Mouse (Mus musculus) forebrain, embryonic 14.5 days (tissue): ENCODE results near the gene Nlgn2. TPM values are rescaled to one million over a fixed set of nuclear protein-coding genes. Genes with fewer than 3 reads are reported as not detected.
"Not testable (repeated sequence)": the region's sequence is repeated elsewhere in the genome, so short reads cannot be mapped to it uniquely, and the experiment has no call there.

Experiments used
- ATAC-seq: fragments of 200-750 bp; cut with Nextera tagmentation; 2 replicates; pipeline ENCODE4 v1.8.0; 2017; ENCODE audit warnings: mild to moderate bottlenecking, moderate library complexity
- DNase-seq: peaks from one replicate; pipeline ENCODE4 v3.0.0-alpha.2; 2015; ENCODE audit warnings: low spot score
- H3K27ac ChIP-seq: fragments of 300-500 bp; sonication (generic); 2 replicates; pipeline ENCODE4 v1.5.1; 2014; ENCODE audit warnings: low read depth, mild to moderate bottlenecking, control low read depth, low read length, moderate library complexity
- H3K27me3 ChIP-seq: fragments of 300-500 bp; sonication (generic); replicated peaks from 2 replicates; pipeline ENCODE4 v1.6.1; 2014; ENCODE audit warnings: low read length, control low read depth, mixed read lengths; ENCODE audit not compliant: control insufficient read depth, insufficient read depth
- H3K36me3 ChIP-seq: fragments of 300-500 bp; sonication (generic); 2 replicates; pipeline ENCODE4 v1.6.1; 2014; ENCODE audit warnings: low read length, control low read depth; ENCODE audit not compliant: control insufficient read depth, insufficient read depth
- H3K4me1 ChIP-seq: fragments of 300-500 bp; sonication (generic); 2 replicates; pipeline ENCODE4 v1.6.1; 2014; ENCODE audit warnings: antibody characterized with exemption, low read length, control low read depth; ENCODE audit not compliant: control insufficient read depth, insufficient read depth
- H3K4me2 ChIP-seq: fragments of 300-500 bp; sonication (generic); 2 replicates; pipeline ENCODE4 v1.6.1; 2014; ENCODE audit warnings: mild to moderate bottlenecking, control low read depth, low read length
- H3K4me3 ChIP-seq: fragments of 300-500 bp; sonication (generic); 2 replicates; pipeline ENCODE4 v1.5.1; 2014; ENCODE audit warnings: low read depth, low read length, control low read depth
- H3K9ac ChIP-seq: fragments of 300-500 bp; sonication (generic); 2 replicates; pipeline ENCODE4 v1.6.1; 2014; ENCODE audit warnings: mild to moderate bottlenecking, low read length, control low read depth, moderate library complexity
- H3K9me3 ChIP-seq: fragments of 300-500 bp; sonication (generic); replicated peaks from 2 replicates; pipeline ENCODE4 v1.6.1; 2016; ENCODE audit warnings: low read length, control low read depth, mixed read lengths; ENCODE audit not compliant: control insufficient read depth
- WGBS: fragments of 180-500 bp; shearing (Covaris S2); extraction: QIAGEN DNeasy Blood & Tissue Kit; methylation state at CpG from one replicate; pipeline ENCODE4 v1.1.7; 2014; 5-methylcytosine and 5-hydroxymethylcytosine counted together
- polyA plus RNA-seq: library from polyadenylated mRNA; unstranded; fragments of >200 nt; fragmentation: Nextera tagmentation; extraction: Ambion mirVana; gene quantifications from 2 replicates; pipeline ENCODE4 v1.2.1, GENCODE M21; 2014

Nlgn2 gene
- polyA plus RNA-seq, 1 experiment from 2014 or later, result 15.7 TPM

DNA sequence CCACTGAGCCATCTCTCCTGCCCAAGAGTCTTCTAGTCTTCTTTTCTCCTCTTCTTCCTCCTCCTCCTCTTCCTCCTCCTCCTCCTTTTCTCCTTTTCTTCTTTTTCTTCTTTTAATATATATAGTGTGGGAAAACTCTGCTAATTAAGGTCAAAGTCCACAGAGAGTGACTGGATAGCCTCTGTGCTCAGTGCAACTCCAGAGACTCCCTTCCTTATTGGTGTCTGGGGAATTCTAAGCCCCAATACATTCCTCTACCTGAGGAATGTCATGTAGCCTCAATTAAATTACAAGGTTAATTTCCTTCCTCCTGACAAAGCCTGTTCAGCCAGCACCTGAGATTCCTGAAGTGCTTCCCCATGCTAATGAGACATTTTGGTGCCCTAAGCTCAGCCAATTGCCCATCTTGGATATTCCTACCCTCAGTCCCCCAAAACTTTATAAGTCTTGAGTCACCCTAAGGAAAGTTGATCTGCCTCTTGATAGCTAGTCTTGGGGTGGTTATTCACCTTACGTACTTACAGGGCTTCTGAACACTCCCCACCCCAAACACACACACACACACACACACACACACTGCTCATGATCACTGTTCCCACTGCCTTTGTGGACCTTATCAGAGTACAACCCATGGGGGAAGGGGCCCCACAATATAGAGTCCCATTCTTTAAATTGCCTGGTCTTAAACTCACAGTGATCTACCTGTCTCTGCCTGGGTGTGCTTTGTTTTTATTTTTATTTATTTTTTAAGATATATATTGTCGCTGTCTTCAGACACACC is 32.9 kb upstream of the Nlgn2 start:
- Histone ChIP-seq H3K36me3 (no peaks in the 10 kb centered on the region), H3K9ac (no peak overlapping the region), H3K27ac (no peak overlapping the region), H3K4me3 (no peak overlapping the region), H3K4me1 (no peaks in the 10 kb centered on the region), H3K4me2 (no peak overlapping the region), H3K27me3 (no peaks in the 10 kb centered on the region), H3K9me3 (no peaks in the 10 kb centered on the region)
- 91% methylated on average over 2 of the region's 2 CpGs for WGBS
- ATAC-seq (no peak), DNase-seq (no peak)

DNA sequence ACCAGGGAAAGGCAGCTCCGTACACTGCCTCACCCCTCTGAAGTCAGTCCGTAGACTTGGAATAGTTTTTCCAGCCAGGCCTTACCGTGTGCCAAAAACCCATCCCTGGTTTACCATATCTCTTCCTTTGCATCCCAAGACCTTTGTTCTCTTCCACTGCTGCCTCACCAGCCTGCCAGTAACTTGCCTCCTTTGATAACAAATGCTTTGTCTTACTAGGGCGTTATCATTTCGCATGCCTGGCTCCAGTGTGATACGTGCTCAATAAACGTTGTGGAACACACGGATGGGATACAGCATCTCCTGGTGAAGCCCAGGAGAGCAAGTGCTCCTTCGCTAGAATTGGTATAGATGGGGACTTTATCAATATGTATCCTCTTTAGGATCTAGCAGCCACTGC is 29.8 kb upstream of the Nlgn2 start:
- no peak for ATAC-seq
- no peaks in the 10 kb centered on the region for H3K27me3 ChIP-seq
- WGBS, result 66% methylated on average over 9 of the region's 9 CpGs
- H3K4me3 ChIP-seq, result no peak overlapping the region
- no peaks in the 10 kb centered on the region for H3K9me3 ChIP-seq
- H3K9ac ChIP-seq, result no peak overlapping the region
- H3K4me2 ChIP-seq, result no peak overlapping the region
- no peak for DNase-seq
- H3K4me1 ChIP-seq, result no peaks in the 10 kb centered on the region
- no peak overlapping the region for H3K27ac ChIP-seq
- no peaks in the 10 kb centered on the region for H3K36me3 ChIP-seq

DNA sequence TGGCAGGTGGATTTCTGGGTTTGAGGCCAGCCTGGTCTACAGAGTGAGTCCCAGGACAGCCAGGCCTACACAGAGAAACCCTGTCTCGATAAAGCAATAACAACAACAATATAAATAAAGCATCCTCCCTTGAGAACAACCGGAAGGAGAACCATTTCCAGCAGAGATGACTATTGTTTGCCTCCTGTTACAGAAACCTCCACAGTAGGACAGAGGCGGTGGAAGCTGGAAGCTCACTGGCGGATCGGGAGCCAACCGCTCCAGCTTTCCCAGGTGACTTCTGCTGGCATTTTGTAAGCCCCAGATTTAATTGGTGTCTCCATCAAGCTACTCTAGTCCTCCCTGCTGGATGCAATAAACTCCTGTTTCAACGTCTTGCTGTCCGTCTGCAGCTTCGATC is 28.0 kb upstream of the Nlgn2 start:
- Histone ChIP-seq H3K9ac (no peak overlapping the region), H3K4me3 (no peak overlapping the region), H3K4me2 (no peak overlapping the region), H3K27me3 (no peaks in the 10 kb centered on the region), H3K27ac (no peak overlapping the region), H3K4me1 (no peaks in the 10 kb centered on the region), H3K36me3 (no peaks in the 10 kb centered on the region), H3K9me3 (no peaks in the 10 kb centered on the region)
- DNase-seq (no peak), ATAC-seq (no peak)
- 86% methylated on average over 9 of the region's 9 CpGs for WGBS

DNA sequence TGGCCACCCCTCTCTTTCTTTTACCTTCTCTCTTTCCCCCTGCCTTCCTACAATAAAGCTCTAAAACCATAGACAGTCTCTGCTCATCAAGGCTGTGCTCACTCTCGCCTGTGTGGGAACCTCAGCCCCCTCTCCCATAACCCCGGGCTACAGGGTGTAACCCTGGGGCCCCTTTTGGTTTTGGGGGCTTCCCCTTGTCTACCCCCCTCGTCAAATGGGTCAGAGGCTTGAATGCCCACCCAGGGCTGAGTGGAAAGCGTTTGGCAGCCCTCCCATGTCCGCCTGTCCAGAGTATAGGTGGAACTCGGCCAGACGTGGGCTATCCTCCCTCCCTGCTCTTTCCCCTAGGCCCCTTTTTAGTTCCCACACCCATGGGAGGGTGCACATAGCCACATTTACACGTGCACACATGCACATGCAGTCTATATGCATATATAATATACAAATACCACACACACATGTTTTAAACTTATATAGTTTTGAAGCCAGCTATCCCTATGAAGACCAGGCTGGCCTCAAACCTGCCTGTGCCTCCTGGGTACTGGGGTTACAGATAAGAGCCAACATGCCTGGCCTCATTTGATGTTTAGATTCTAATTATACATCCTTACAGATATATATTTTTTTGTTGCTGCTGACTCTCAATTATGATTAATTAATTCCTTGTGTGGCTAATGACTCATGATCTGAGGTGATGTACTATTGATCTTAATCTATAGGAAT is 26.7 kb upstream of the Nlgn2 start:
- no peaks in the 10 kb centered on the region for H3K36me3 ChIP-seq
- no peak for ATAC-seq
- WGBS, result 47% methylated on average over 8 of the region's 8 CpGs

DNA sequence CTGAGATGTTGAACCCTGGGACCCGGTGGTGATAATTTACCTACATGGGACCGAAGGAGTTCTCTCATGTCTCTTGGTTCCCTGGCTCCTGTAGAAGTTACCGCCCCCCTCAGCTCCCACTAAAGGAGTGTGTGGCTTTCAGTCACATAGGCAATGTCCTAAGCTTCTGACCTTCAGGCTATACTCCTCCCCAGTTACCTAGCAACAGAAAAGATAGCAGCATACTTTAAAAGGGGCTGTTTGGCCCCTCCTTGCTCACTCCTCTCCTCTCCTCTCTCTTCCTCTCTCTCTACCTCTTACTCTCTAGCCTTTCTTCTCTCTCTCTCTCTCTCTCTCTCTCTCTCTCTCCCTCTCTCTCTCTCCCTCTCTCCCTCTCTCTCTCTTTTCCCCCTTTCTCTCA is 26.1 kb upstream of the Nlgn2 start:
- not testable (repeated sequence) for H3K9ac ChIP-seq, H3K27me3 ChIP-seq, H3K4me2 ChIP-seq, H3K9me3 ChIP-seq, H3K4me3 ChIP-seq, DNase-seq, H3K4me1 ChIP-seq, ATAC-seq, H3K27ac ChIP-seq, H3K36me3 ChIP-seq
- WGBS, result 87% methylated on average over 3 of the region's 3 CpGs

More for the DNA sequence above, 26.7 kb upstream of the Nlgn2 start:
- Histone ChIP-seq H3K27me3 (no peaks in the 10 kb centered on the region), H3K27ac (no peak overlapping the region), H3K9ac (no peak overlapping the region), H3K4me2 (no peak overlapping the region), H3K4me3 (no peak overlapping the region), H3K4me1 (no peaks in the 10 kb centered on the region), H3K9me3 (no peaks in the 10 kb centered on the region)
- no peak for DNase-seq

DNA sequence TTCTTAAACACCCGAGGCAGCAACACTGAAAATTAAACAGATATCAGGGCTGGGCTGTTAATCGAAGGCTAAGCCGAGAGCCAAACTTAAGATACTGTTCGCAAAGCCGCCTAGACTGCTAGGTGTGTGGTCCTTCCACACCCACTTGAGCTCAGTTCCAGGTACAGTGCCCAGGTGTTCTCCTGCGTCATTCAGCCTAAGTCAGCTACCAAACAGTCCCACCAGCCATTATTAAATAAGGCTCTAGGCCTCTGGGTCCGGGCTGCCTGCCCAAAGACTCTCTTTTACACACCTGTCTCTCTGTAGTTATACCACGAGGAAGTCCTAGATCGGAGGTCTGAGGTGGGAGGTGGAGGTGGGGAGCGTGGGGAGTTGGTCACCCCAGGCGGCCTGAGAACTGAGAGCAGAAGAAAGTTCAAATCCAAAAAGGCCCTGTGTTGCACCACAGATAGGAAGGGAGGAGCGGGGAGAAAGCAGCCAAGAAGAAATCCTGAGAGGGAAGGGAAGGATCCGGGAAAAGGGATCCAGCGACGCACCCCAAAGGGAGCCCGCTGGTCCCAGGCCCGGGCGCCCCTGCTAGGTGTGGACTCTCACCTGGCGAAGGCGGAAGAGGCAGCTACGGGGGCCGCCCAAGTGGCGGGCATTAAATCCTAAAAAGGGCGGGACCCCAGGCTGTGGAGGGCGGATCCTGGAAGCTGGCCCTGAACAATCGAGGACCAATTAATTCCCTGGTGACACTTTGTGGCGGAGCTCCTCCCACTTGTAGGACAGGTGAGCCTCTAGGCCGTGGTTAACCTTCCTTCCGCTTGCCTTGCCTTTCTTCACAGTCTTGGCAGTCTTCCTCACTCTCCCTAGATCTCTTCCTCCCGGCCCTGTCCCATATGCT is 20.8 kb upstream of the Nlgn2 start, which contains the start of gene Tnk1:
Gene Tnk1 (minus strand): TSS at position 618 of the 886 bp plus-strand sequence.
- H3K27ac ChIP-seq, result no peak within 1 kb of the TSS
- no peak for ATAC-seq
- no peaks in the 10 kb centered on the region for H3K36me3 ChIP-seq
- H3K27me3 ChIP-seq, result peaks cover 9% of the 10 kb centered on the region; the same call in 1 of the 2 replicates
- WGBS, result 21% methylated on average over 29 of the region's 30 CpGs
- no peaks in the 10 kb centered on the region for H3K9me3 ChIP-seq
- no peak for DNase-seq
- no peak within 1 kb of the TSS for H3K9ac ChIP-seq
- H3K4me3 ChIP-seq, result no peak within 1 kb of the TSS
- no peak within 1 kb of the TSS for H3K4me2 ChIP-seq
- H3K4me1 ChIP-seq, result no peaks in the 10 kb centered on the region; the same call in 1 of the 2 replicates

DNA sequence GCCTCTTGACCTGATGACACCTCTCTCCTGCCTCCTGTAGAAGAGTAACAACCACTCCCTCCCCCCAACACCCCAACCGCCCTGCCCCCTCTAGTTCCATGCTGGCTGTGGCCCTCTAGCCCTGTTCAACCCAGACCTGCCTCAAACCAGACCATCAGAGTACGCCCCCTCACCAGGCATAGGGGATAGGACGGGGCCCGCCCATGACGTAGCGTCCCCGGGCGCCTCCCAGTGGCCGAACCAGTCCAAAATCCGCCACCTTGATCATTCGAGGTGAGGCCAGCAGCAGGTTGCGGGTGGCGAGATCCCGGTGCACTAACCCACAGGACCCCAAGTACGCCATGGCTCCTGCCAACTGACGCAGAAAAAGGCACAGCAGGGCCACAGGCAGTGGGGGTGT is 17.8 kb upstream of the Nlgn2 start:
- WGBS, result 23% methylated on average over 16 of the region's 16 CpGs
- H3K4me2 ChIP-seq, result no peak overlapping the region
- H3K4me1 ChIP-seq, result no peaks in the 10 kb centered on the region; the same call in 1 of the 2 replicates
- no peak overlapping the region for H3K27ac ChIP-seq
- H3K9me3 ChIP-seq, result no peaks in the 10 kb centered on the region
- peak; percentile 57 for ATAC-seq
- DNase-seq, result peak; percentile 39
- peaks cover 9% of the 10 kb centered on the region; the same call in 1 of the 2 replicates for H3K27me3 ChIP-seq
- no peak overlapping the region for H3K9ac ChIP-seq
- H3K36me3 ChIP-seq, result peaks cover 26% of the 10 kb centered on the region
- no peak overlapping the region for H3K4me3 ChIP-seq

DNA sequence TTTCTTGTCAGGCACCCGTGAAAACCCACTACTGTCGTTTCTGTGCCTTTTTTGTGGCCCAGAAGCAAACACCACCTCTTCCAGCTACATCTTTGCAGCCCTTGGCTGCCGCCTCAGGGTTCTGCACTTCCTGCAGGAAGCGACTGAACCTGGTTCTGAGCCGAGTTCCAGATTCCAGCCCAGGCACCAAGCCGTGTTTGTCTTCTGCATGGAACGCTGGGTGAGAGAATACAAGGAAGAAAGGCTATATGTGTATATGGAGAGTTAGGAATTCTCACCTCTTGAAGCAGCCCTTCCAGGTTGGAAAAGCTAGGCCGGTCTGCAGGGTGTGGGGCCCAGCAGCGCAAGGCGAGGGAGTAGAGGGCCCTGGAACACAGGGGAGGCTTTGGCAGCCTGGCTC is 17.1 kb upstream of the Nlgn2 start:
- Histone ChIP-seq H3K27ac (no peak overlapping the region), H3K27me3 (peaks cover 9% of the 10 kb centered on the region; the same call in 1 of the 2 replicates), H3K4me2 (no peak overlapping the region), H3K9ac (no peak overlapping the region), H3K4me1 (no peaks in the 10 kb centered on the region; the same call in 1 of the 2 replicates), H3K4me3 (no peak overlapping the region), H3K9me3 (no peaks in the 10 kb centered on the region), H3K36me3 (peaks cover 32% of the 10 kb centered on the region)
- DNase-seq, result no peak
- WGBS, result 90% methylated on average over 10 of the region's 10 CpGs
- ATAC-seq, result no peak
